Mouse (Mus musculus) CH12.LX (cell line): Measurements from ENCODE around the gene Rasal3. TPM values are rescaled to one million over a fixed set of nuclear protein-coding genes. Genes with fewer than 3 reads are reported as not detected.

ENCODE experiments used
- DNase-seq: peaks from one replicate; pipeline ENCODE4 v3.0.0-alpha.2; 2013; ENCODE audit errors: extremely low read depth
- H3K27ac ChIP-seq: 2 replicates; pipeline ENCODE4 v1.5.1; 2012; ENCODE audit warnings: low read depth, mild to moderate bottlenecking, control low read depth, moderate library complexity; ENCODE audit not compliant: insufficient read depth
- H3K27me3 ChIP-seq: replicated peaks from 2 replicates; pipeline ENCODE3; 2012; ENCODE audit warnings: inconsistent platforms
- H3K36me3 ChIP-seq, 2 experiments: replicated peaks in 1 of 2; 2 replicates each; pipeline versions ENCODE3 to v1.6.1; 2012; ENCODE audit warnings: inconsistent platforms in 1 of 2, low read length in 1 of 2, mild to moderate bottlenecking in 1 of 2, mixed read lengths in 1 of 2, moderate library complexity in 1 of 2; ENCODE audit not compliant: control insufficient read depth in 1 of 2, insufficient read depth in 1 of 2
- H3K4me1 ChIP-seq, 2 experiments: 2 replicates each; pipeline ENCODE4 v1.6.1; 2012; ENCODE audit warnings: inconsistent platforms in 1 of 2, moderate library complexity in 1 of 2; ENCODE audit not compliant: insufficient read depth in 2 of 2, control insufficient read depth in 1 of 2
- H3K4me2 ChIP-seq: 2 replicates; pipeline ENCODE4 v1.6.1; 2012; ENCODE audit warnings: low read depth, mild to moderate bottlenecking, control low read depth; ENCODE audit not compliant: poor library complexity, insufficient read depth, severe bottlenecking
- H3K4me3 ChIP-seq, 3 experiments: fragments of 150-350 bp in 1 of 3; sonication (generic) in 1 of 3; replicated peaks in 1 of 3; 2 replicates each; pipeline versions ENCODE3 to v1.5.1; 2011 to 2012; ENCODE audit warnings: low read depth in 2 of 3, low read length in 2 of 3, mild to moderate bottlenecking in 2 of 3, moderate library complexity in 2 of 3, control low read depth in 1 of 3, improper control_type of control experiment in 1 of 3, inconsistent platforms in 1 of 3, mixed read lengths in 1 of 3; ENCODE audit not compliant: poor library complexity in 1 of 3
- H3K79me2 ChIP-seq: replicated peaks from 2 replicates; pipeline ENCODE4 v1.6.1; 2012; ENCODE audit warnings: mild to moderate bottlenecking, moderate library complexity; ENCODE audit not compliant: control insufficient read depth, poor library complexity, insufficient read depth, severe bottlenecking; ENCODE audit errors: extremely low read depth
- H3K9ac ChIP-seq: 2 replicates; pipeline ENCODE4 v1.6.1; 2012; ENCODE audit warnings: low read depth, mild to moderate bottlenecking, control low read depth, moderate library complexity; ENCODE audit not compliant: insufficient read depth
- H3K9me3 ChIP-seq: replicated peaks from 2 replicates; pipeline ENCODE3; 2012; ENCODE audit warnings: low read length, inconsistent platforms, mixed read lengths
- BHLHE40 ChIP-seq: IDR thresholded peaks from 2 replicates; pipeline ENCODE4 v1.6.1; 2011; ENCODE audit warnings: mild to moderate bottlenecking, low read depth, low read length, improper control_type of control experiment
- CHD1 ChIP-seq: IDR thresholded peaks from 2 replicates; pipeline ENCODE4 v1.6.1; 2012; ENCODE audit warnings: low read depth, low read length, improper control_type of control experiment, inconsistent platforms
- CHD2 ChIP-seq: IDR thresholded peaks from 2 replicates; pipeline ENCODE4 v1.6.1; 2011; ENCODE audit warnings: low read length, improper control_type of control experiment
- CTCF ChIP-seq, 2 experiments: IDR thresholded peaks in 1 of 2; conservative IDR thresholded peaks in 1 of 2; 2 replicates each; pipeline ENCODE4 v1.5.1; 2011 to 2012; ENCODE audit warnings: low read depth in 2 of 2, low read length in 2 of 2, improper control_type of control experiment in 1 of 2, inconsistent platforms in 1 of 2, mild to moderate bottlenecking in 1 of 2, moderate library complexity in 1 of 2
- E2F4 ChIP-seq: IDR thresholded peaks from 2 replicates; pipeline ENCODE4 v1.6.1; 2011; ENCODE audit warnings: low read depth, low read length, improper control_type of control experiment; ENCODE audit not compliant: insufficient replicate concordance
- ELF1 ChIP-seq: IDR thresholded peaks from 2 replicates; pipeline ENCODE4 v1.6.1; 2014; ENCODE audit warnings: low read depth, mild to moderate bottlenecking, inconsistent platforms, low read length, improper control_type of control experiment
- EP300 ChIP-seq: IDR thresholded peaks from 2 replicates; pipeline ENCODE4 v1.6.1; 2011; ENCODE audit warnings: low read length, improper control_type of control experiment
- ETS1 ChIP-seq: conservative IDR thresholded peaks from 2 replicates; pipeline ENCODE4 v1.6.1; 2012; ENCODE audit warnings: low read depth, mild to moderate bottlenecking, inconsistent platforms, low read length, improper control_type of control experiment, moderate library complexity
- GABPA ChIP-seq: IDR thresholded peaks from 2 replicates; pipeline ENCODE4 v1.6.1; 2012; ENCODE audit warnings: low read depth, low read length, improper control_type of control experiment, inconsistent platforms; ENCODE audit not compliant: insufficient replicate concordance
- HCFC1 ChIP-seq: IDR thresholded peaks from 2 replicates; pipeline ENCODE4 v1.6.1; 2012; ENCODE audit warnings: low read depth, mild to moderate bottlenecking, inconsistent platforms, low read length, improper control_type of control experiment
- IRF4 ChIP-seq: IDR thresholded peaks from 2 replicates; pipeline ENCODE4 v1.6.1; 2014; ENCODE audit warnings: low read depth, mild to moderate bottlenecking, inconsistent platforms, low read length, improper control_type of control experiment
- JUN ChIP-seq: IDR thresholded peaks from 2 replicates; pipeline ENCODE4 v1.6.1; 2011; ENCODE audit warnings: low read depth, mild to moderate bottlenecking, low read length, improper control_type of control experiment, moderate library complexity; ENCODE audit not compliant: insufficient read depth
- JUND ChIP-seq: conservative IDR thresholded peaks from 2 replicates; pipeline ENCODE4 v1.6.1; 2011; ENCODE audit warnings: low read depth, low read length, improper control_type of control experiment
- KAT2A ChIP-seq: IDR thresholded peaks from 2 replicates; pipeline ENCODE4 v1.6.1; 2012; ENCODE audit warnings: low read length, improper control_type of control experiment, inconsistent platforms; ENCODE audit not compliant: insufficient replicate concordance
- MAFK ChIP-seq: IDR thresholded peaks from 2 replicates; pipeline ENCODE4 v1.6.1; 2011; ENCODE audit warnings: low read length, improper control_type of control experiment; ENCODE audit not compliant: insufficient replicate concordance
- MAX ChIP-seq: IDR thresholded peaks from 2 replicates; pipeline ENCODE4 v1.6.1; 2011; ENCODE audit warnings: low read length, improper control_type of control experiment
- MAZ ChIP-seq: IDR thresholded peaks from 2 replicates; pipeline ENCODE4 v1.6.1; 2012; ENCODE audit warnings: low read depth, mild to moderate bottlenecking, inconsistent platforms, low read length, improper control_type of control experiment, moderate library complexity
- MEF2A ChIP-seq: IDR thresholded peaks from 2 replicates; pipeline ENCODE4 v1.6.1; 2014; ENCODE audit warnings: low read depth, mild to moderate bottlenecking, inconsistent platforms, low read length, improper control_type of control experiment, borderline replicate concordance
- MXI1 ChIP-seq: IDR thresholded peaks from 2 replicates; pipeline ENCODE4 v1.6.1; 2011; ENCODE audit warnings: mild to moderate bottlenecking, low read depth, low read length, improper control_type of control experiment
- MYC ChIP-seq: IDR thresholded peaks from 2 replicates; pipeline ENCODE4 v1.6.1; 2011; ENCODE audit warnings: low read depth, mild to moderate bottlenecking, improper control_type of control experiment, low read length
- NELFE ChIP-seq: IDR thresholded peaks from 2 replicates; pipeline ENCODE4 v1.6.1; 2011; ENCODE audit warnings: low read depth, low read length, improper control_type of control experiment
- NRF1 ChIP-seq: IDR thresholded peaks from 2 replicates; pipeline ENCODE4 v1.6.1; 2014; ENCODE audit warnings: low read depth, mild to moderate bottlenecking, inconsistent platforms, low read length, improper control_type of control experiment, moderate library complexity
- PAX5 ChIP-seq: IDR thresholded peaks from 2 replicates; pipeline ENCODE4 v1.6.1; 2012; ENCODE audit warnings: low read length, inconsistent platforms, mixed read lengths
- POLR2A ChIP-seq: IDR thresholded peaks from 2 replicates; pipeline ENCODE4 v1.6.1; 2011; ENCODE audit warnings: low read depth, mild to moderate bottlenecking, improper control_type of control experiment, low read length
- POLR2AphosphoS2 ChIP-seq: IDR thresholded peaks from 2 replicates; pipeline ENCODE4 v1.6.1; 2011; ENCODE audit warnings: low read depth, low read length, improper control_type of control experiment
- RAD21 ChIP-seq: IDR thresholded peaks from 2 replicates; pipeline ENCODE4 v1.6.1; 2011; ENCODE audit warnings: low read depth, mild to moderate bottlenecking, low read length, improper control_type of control experiment, moderate library complexity
- RCOR1 ChIP-seq: conservative IDR thresholded peaks from 2 replicates; pipeline ENCODE4 v1.6.1; 2012; ENCODE audit warnings: low read depth, mild to moderate bottlenecking, inconsistent platforms, low read length, improper control_type of control experiment
- SIN3A ChIP-seq: IDR thresholded peaks from 2 replicates; pipeline ENCODE4 v1.6.1; 2012; ENCODE audit warnings: low read length, improper control_type of control experiment, inconsistent platforms
- SMC3 ChIP-seq: IDR thresholded peaks from 2 replicates; pipeline ENCODE4 v1.6.1; 2011; ENCODE audit warnings: low read depth, low read length, improper control_type of control experiment
- TBP ChIP-seq: conservative IDR thresholded peaks from 2 replicates; pipeline ENCODE4 v1.6.1; 2011; ENCODE audit warnings: low read depth, low read length, improper control_type of control experiment
- TCF12 ChIP-seq: IDR thresholded peaks from 2 replicates; pipeline ENCODE4 v1.6.1; 2014; ENCODE audit warnings: low read depth, mild to moderate bottlenecking, inconsistent platforms, low read length, improper control_type of control experiment
- UBTF ChIP-seq: IDR thresholded peaks from 2 replicates; pipeline ENCODE4 v1.6.1; 2012; ENCODE audit warnings: low read depth, mild to moderate bottlenecking, inconsistent platforms, low read length, improper control_type of control experiment, moderate library complexity
- USF1 ChIP-seq: IDR thresholded peaks from 2 replicates; pipeline ENCODE4 v1.6.1; 2014; ENCODE audit warnings: low read depth, mild to moderate bottlenecking, inconsistent platforms, low read length, improper control_type of control experiment
- USF2 ChIP-seq: conservative IDR thresholded peaks from 2 replicates; pipeline ENCODE4 v1.6.1; 2011; ENCODE audit warnings: low read depth, low read length, improper control_type of control experiment
- ZC3H11A ChIP-seq: IDR thresholded peaks from 2 replicates; pipeline ENCODE4 v1.6.1; 2012; ENCODE audit warnings: low read depth, mild to moderate bottlenecking, inconsistent platforms, low read length, improper control_type of control experiment
- ZKSCAN1 ChIP-seq: IDR thresholded peaks from 2 replicates; pipeline ENCODE4 v1.6.1; 2012; ENCODE audit warnings: low read depth, inconsistent platforms, low read length, improper control_type of control experiment, borderline replicate concordance
- ZMIZ1 ChIP-seq: IDR thresholded peaks from 2 replicates; pipeline ENCODE4 v1.6.1; 2012; ENCODE audit warnings: low read depth, mild to moderate bottlenecking, inconsistent platforms, low read length, improper control_type of control experiment
- ZNF384 ChIP-seq: IDR thresholded peaks from 2 replicates; pipeline ENCODE4 v1.6.1; 2012; ENCODE audit warnings: low read depth, low read length, improper control_type of control experiment, inconsistent platforms
- dilution Hi-C: fragments of 300-500 bp; cut with MboI; formaldehyde crosslinking; loops from 2 replicates; pipeline ENCODE4 v1.14.3; 2020; ENCODE audit warnings: low sequenced_read_pairs; ENCODE audit not compliant: extremely low pct_unique_long_range_greater_than_20kb, extremely low pct_ligation_motif_present
- in situ Hi-C: fragments of 300-500 bp; cut with MboI; formaldehyde crosslinking; loops from 3 replicates; pipeline ENCODE4 v1.14.3; 2019; ENCODE audit warnings: low sequenced_read_pairs, low pct_ligation_motif_present, low pct_unique_long_range_greater_than_20kb, mixed read lengths
- polyA plus RNA-seq: library from polyadenylated mRNA; unstranded; fragments of >175 nt; gene quantifications from 2 replicates; pipeline ENCODE4 v1.2.1, GENCODE M21; 2012; ENCODE audit warnings: low read depth; ENCODE audit not compliant: insufficient read length
- total RNA-seq, 2 experiments: library from RNA; depleted of rRNA; stranded (reverse); fragments of 300-350 nt in 1 of 2; fragments of >200 nt in 1 of 2; gene quantifications; 2 replicates each; pipeline ENCODE4 v1.2.3; 2012 to 2014

Rasal3 gene
- total and polyA plus RNA-seq, 3 experiments = 18.1 to 83.2 (median 27.5) TPM

- peaks cover 11 to 35% of the 10 kb centered on the region in 2 experiments for H3K36me3 ChIP-seq
- H3K27ac ChIP-seq = peak overlapping the region; percentile 80
- peak overlapping the region; percentile 97 for H3K9ac ChIP-seq
- H3K79me2 ChIP-seq = peaks cover 36% of the 10 kb centered on the region
- in situ Hi-C loops = no loop called here
- TF ChIP-seq MAX (peak; percentile 30; the same call in 1 of the 2 replicates), TCF12 (no peak), USF1 (no peak), JUND (no peak), KAT2A (no peak), UBTF (0 out of 2 replicates have a peak, but pooled peaks have one; percentile 26), MYC (no peak), MXI1 (no peak), E2F4 (no peak), ZKSCAN1 (no peak), NRF1 (no peak), ZC3H11A (no peak), EP300 (0 out of 2 replicates have a peak, but pooled peaks have one; percentile 24), ELF1 (no peak), MAZ (peak; percentile 30; the same call in 1 of the 2 replicates), CTCF (conservative IDR thresholded peaks at IDR 0.05 in 1 of 2, IDR thresholded peaks at IDR 0.05 in 1 of 2; ENCODE audit: low read depth in 2 of 2, low read length in 2 of 2) (no peak), NELFE (no peak), POLR2AphosphoS2 (no peak), CHD1 (peak; percentile 31; the same call in 1 of the 2 replicates), IRF4 (no peak), ZNF384 (no peak), GABPA (no peak), ETS1 (no peak), HCFC1 (no peak), TBP (no peak), PAX5 (no peak), RCOR1 (no peak), SIN3A (no peak; the same call in 1 of the 2 replicates), RAD21 (no peak), BHLHE40 (no peak), ZMIZ1 (no peak), MEF2A (no peak), POLR2A (no peak), USF2 (no peak), CHD2 (no peak), MAFK (no peak), JUN (no peak), SMC3 (no peak)
- DNase-seq = no peak
- peak overlapping the region; percentile 65 to 97 (median 86) for H3K4me3 ChIP-seq
- H3K27me3 ChIP-seq = no peaks in the 10 kb centered on the region
- peaks cover 0 to 26% of the 10 kb centered on the region in 2 experiments; a peak in 2 of 4 replicates for H3K4me1 ChIP-seq
- H3K9me3 ChIP-seq = no peaks in the 10 kb centered on the region
- peak overlapping the region; percentile 94 for H3K4me2 ChIP-seq
- dilution Hi-C loops = no loop called here
These were observed 53.5 kb downstream of the Rasal3 start for GRCm38 (mm10) chr17:32349851-32350381.
